Mouse (Mus musculus) testis, postnatal 10 days (tissue): ENCODE measurements around the gene Tnfaip2.
A peak's percentile ranks its signal among the peaks of the same experiment; 100 is the strongest.

Experiments used
- DNase-seq: peaks from one replicate; pipeline ENCODE4 v3.0.0; 2021; ENCODE audit warnings: low spot score

The Tnfaip2 gene

GRCm38 (mm10) chr12:111478924-111479323 lies 36.7 kb downstream of the Tnfaip2 start:
- no peak for DNase-seq

GRCm38 (mm10) chr12:111479917-111480316 lies 37.6 kb downstream of the Tnfaip2 start:
- peak; percentile 74 for DNase-seq

GRCm38 (mm10) chr12:111485046-111485651 lies 42.9 kb downstream of the Tnfaip2 start:
- no peak for DNase-seq

- peak; percentile 58 for DNase-seq
Observed at GRCm38 (mm10) chr12:111485652-111486306, 43.5 kb downstream of the Tnfaip2 start, which contains the start of gene Gm266. TSS of gene Gm266 (minus strand) at chr12:111485823.

GRCm38 (mm10) chr12:111486455-111486854 lies 44.2 kb downstream of the Tnfaip2 start:
- no peak for DNase-seq

- no peak for DNase-seq
Observed at GRCm38 (mm10) chr12:111489261-111489865, 47.1 kb downstream of the Tnfaip2 start.

- DNase-seq = no peak
Observed at GRCm38 (mm10) chr12:111494931-111495330, 52.7 kb downstream of the Tnfaip2 start.

GRCm38 (mm10) chr12:111497076-111497475 lies 54.8 kb downstream of the Tnfaip2 start:
- no peak for DNase-seq

GRCm38 (mm10) chr12:111499617-111500016 lies 57.3 kb downstream of the Tnfaip2 start:
- no peak for DNase-seq

GRCm38 (mm10) chr12:111500725-111501124 lies 58.5 kb downstream of the Tnfaip2 start:
- DNase-seq = no peak

GRCm38 (mm10) chr12:111503063-111503567 lies 60.8 kb downstream of the Tnfaip2 start:
- DNase-seq = no peak

- DNase-seq = no peak
Observed at GRCm38 (mm10) chr12:111503571-111503970, 61.3 kb downstream of the Tnfaip2 start.
